Mouse (Mus musculus) c-Kit-positive CD71-positive TER-119-positive erythroid progenitor cells, embryonic 14.5 days (primary cell): ENCODE measurements around the gene Nedd4.
"Not testable (repeated sequence)": the region's sequence is repeated elsewhere in the genome, so short reads cannot be mapped to it uniquely, and the experiment has no call there.

ENCODE experiments used
- DNase-seq: peaks from one replicate; pipeline ENCODE4 v3.0.0-alpha.2; 2013; ENCODE audit warnings: low spot score

Nedd4 gene

DNA sequence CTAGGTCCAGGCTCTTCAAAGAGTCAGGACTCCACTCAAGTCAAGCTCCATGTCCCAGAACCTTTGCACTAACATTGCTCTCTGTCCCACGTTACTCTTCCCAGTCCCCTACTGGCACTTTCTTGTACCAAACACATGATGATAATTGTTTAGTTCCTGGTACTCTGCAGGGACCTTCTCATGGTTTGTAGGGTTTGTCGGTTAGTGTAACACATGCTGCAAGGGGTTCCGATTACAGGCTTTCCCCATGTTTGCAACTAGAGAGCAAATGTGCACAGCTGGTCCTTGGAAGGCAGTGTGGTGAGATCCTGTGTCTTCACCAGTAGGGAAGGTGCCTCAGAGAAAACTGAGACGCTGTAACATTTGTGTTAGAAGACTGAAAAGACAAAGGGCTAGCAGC, 8.6 kb upstream of the Nedd4 start:
- no peak for DNase-seq

DNA sequence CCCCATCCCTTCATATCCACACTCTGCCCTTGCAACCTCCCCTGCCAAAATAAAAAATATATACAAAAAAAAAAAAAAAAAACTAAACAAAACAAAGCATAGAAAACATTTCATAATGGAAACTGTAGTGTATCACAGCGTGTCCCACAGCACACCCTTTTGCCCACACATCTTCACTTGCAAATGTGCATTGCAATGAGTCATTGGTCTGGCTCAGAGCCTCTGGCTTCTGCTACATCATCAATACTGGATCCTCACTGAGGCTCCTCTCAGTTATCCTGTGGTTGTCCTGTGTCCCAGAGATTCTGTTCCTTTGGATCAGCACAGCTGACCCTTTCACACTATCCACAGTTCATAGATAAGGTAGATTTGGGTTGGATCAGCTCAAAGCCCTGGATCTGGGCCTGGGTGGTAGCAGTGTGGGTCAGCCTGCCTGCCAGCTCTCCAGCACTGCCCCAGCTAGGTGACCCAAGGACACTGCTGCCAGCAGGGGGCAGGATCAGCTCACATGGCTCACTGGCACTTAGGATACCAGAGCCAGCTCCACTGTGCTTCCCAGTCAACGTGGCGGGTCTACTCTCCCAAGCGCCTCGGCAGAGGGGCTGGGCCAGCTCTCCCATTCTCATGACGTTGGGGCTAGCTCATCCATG, 7.4 kb upstream of the Nedd4 start:
- DNase-seq = peak; percentile 55

DNA sequence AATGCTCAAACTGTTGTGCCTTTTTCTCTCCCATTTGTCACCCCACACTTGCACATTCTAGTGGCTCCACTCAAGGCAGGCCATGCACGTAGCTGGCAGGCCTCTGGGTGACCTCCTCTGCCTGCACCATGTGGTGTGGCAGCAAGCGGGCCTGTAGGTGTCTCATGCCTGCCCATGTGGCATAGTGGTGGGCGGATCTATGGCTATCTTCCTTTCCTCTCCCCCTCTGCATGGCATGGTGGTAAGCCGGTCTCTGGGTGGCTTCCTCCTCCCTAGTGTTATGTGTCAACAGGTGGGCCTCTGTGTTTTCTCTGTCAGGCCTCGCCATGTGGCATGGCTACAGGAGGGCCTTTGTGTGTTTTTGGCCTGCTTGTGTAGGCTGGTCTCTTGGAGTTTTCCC, 6.5 kb upstream of the Nedd4 start:
- DNase-seq = no peak

DNA sequence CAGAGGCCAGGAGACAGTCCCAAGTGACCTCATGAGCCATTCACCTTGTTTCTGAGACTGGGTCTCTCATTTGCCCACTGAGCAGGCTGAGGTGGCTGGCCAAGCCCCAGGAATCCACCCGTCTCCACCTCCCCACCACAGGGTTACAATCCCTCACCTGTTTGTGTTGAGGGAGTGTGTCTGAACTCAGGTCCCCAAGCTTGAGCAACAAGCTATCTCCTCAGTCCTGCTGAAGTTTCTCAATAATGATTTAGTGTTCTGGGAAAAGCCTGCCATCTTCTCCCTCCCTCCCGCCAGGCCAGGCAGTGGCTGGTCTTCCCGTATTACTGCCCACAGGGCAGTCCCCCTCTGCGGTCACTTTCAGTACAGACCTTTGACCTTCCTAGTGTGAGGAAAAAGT, 5.7 kb upstream of the Nedd4 start:
- DNase-seq = no peak

DNA sequence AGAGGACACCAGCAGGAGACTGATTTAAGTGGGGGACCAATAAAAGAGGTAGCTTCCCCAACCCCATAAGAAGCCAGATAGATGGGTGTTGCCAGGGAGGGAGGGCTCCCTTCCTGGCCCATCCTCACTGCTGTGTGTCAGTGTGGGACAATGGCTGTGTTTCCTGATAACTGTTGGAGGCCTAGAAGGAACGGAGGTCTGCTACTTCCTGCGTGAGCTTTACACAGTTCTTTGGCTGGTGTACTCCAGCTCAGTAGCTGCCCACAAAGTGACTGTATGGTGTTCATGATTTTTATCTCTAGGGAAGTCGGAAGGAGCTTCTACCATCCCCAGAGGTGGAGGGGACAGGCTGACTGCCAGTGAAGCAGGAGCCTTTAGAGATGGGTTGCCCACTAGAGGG, 5.2 kb upstream of the Nedd4 start:
- no peak for DNase-seq

DNA sequence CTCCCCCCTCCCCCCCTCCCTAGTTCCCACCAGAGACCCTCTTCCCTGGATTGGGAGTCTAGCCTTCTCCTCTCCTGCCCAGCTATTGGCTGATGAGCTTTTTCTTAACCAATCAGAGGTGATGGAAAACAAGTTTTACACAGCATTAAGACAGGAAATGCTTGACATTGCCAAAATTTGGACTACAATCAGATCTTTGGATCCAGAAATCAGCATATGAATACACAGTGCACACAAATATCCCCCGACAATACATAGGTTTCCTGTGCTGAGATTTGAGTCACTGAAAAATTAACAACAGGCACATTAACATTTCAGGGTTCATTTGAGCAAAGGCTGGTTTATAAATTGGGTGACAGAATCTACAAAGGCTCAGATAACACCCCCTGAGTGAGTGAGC, 4.5 kb upstream of the Nedd4 start:
- DNase-seq = no peak

DNA sequence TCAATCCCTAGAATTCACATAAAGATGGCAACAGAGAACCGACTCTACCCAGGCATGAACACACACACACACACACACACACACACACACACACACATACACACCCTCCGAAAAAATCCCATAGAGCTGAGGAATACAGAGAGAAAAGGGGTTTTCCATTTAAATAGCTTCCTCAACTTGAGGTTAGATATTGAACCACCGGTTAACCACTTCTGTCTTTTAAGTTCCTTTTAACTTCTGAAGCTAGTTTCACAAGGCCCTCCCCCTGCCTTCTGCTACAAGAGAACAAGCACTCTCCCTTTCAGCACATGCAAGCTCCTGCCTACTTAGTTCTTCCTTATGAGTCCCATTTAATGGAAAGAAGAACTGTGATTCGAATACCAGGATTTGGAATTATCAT, 2.0 kb upstream of the Nedd4 start:
- DNase-seq = no peak

DNA sequence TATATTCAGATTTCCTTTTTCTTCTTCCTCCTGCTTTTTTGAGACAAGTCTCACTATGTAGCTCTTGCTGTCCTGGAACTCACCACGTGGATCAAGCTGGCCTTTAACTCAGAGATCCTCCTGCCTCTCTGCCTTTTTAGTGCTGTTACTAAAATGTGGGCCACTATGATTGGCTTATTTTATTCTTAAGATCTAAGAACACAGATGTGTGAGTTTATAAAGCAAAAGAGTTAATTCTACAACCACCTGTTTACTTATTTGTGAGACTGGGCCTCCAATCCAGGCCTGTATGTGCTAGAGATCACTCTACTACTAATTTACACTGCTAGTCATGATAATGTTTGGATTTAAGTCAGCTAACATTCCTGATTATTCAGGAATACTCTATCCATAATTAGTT, 1.2 kb upstream of the Nedd4 start:
- no peak for DNase-seq

DNA sequence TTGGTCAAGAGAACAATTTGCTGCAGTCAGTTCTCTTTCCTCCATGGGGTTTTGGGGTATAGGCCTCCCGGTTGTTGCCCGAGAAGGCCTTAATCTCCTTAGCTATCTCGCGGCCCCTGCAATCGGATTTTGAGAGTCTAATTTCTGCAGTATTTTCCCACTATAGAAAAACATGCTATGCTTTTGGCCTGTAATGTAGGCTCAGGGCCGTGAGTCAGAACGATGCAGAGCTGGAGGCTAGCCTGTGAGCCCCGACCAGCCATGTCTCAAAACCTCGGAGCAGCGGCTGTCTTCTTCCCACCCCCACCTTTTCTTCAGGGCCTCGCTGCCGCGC, 618 bp upstream of the Nedd4 start:
- peak; percentile 47 for DNase-seq

DNA sequence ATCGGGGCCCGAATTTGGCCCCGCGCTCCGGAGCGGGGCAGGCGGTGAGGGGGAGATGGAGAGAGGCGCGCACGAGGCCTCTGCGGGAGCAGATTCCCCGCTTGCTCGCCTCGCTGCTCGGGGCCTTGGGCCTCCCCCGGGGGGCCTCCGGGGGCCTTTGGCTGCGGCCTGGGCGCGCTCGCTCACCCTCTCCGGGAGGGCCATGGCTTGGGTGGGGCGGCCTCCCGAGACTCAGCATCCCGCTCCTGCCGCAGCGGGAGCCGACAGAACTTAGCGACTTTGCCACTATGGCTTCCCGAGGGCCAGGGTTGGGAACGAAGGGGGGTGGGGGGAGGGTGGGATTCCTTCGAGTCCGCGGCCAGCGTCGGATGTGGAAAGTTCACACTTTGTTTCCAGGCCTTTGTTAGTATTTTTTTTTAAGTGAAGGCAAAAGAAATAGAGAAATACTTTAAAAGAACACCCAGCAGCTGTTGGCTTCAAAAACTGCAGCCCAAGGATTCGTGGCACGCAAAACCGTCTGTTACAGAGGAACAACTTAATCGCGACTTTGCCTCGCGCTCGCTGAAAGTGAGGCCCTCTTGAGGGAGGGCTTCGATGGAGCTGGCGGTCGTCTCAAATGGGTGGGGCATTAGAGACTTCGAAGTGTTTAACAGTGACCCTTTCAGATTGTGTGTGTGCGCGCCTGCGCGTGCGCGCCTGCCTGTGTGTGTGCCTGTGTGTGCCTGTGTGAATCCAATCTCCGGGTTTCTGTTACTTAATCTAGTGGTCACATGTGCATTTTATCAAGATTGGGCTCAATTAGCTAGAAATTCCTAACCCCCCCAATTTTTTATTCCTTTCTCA, 766 bp downstream of the Nedd4 start:
- peak; percentile 73 for DNase-seq

DNA sequence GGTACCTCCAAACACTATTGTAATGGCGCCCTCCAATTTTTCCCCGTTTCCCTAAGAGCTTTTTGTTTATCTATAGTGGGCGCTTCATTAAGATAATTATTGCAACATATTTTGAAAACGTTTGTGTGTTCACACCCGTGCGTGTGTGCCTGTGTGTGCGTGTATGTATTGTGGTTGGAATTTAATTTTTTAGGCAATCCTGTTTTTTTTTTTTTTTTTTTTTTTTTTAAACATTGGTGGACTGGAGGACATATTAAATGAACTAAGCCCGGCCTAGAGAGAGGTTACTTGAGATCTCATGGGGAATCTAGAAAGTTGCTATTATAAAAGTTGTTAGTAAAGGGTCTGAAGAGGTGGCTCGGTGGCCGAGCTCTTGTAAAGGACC, 1.4 kb downstream of the Nedd4 start:
- no peak for DNase-seq

DNA sequence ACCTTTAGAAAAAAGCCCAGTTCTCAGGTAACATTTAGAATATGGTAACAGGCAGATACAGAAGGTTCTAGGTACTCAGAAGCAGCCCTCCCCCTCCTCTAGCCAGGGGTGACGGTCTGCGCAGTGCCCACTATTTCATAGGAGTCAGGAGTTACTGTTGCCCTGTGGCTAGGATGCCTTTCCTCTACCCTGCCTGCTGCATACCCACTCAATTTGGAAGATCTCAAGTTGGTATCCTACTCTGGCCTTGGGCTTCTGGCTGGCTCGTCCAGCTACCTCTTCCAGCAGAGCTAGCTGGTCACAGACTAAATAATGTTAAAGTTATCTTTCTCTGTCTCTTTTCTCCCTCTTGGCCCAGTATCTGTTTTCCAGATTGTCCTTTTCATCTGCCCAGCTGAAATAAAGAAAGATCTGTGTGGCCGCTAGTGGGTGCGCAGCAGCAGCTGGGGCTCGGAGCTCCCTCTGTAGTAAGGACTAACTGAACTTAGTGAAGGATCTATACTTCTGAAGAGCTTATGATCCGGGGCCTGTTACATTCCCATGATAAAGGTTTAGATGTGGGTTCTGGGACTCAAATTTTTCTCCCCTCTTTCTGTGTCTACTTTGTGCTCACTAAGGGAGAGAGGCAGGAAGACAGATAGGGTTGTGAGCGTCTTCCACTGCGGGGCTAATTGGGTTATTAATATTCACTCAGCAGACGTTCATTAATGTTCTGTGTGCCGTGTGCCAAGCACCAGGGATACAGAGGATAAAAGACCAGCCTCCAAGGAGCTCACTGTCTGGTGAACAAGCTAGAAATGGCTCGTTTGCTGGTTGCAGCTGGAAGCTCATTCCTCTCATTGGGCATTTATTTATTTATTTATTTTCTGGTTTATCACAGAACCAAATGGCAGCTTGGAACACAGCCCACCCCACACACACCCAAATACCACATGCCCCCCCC, 2.5 kb downstream of the Nedd4 start:
- DNase-seq = no peak

DNA sequence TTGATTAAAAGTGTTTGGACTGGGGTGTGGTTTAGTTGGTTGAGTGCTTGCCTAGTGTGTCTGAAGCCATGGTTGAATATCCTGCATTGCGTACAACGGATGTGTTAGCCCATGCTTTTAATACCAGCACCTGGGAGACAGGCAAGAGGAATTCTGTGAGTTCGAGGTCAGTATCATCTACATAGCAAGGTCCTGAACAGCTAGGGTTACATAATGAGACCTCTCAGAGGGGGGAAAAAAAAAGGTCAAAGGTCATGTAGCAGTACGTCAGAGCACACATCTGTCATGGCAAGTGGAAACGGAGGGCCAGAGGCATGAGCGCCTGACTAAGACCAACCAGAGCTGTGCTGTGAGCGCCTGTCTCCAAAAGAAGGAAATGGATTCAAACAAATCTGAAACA, 3.4 kb downstream of the Nedd4 start:
- DNase-seq = no peak

DNA sequence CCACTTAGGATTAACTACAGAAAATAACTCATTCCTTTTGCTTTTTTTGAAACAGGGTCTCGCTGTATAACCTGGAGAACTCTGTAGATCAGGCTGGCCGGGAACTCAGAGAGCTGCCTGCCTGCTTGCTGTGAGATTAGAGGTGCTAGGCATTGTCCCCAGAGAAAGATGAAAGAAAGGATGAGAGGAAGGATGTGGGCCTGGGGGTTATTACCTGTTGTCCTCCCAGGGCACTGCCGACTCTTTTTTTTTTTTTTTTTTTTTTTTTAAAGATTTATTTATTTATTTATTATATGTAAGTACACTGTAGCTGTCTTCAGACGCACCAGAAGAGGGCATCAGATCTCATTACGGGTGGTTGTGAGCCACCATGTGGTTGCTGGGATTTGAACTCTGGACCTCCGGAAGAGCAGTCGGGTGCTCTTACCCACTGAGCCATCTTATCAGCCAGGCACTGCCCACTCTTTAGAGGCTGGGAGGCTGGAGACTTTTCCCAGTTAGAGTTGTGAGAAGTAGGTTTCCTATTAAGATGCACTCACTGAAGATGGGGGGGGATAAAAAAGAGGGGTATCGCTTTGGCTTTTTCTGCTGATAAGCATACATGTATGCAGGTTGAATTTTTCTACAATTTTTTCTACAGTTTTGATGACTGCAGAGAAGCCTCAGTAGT, 4.3 kb downstream of the Nedd4 start:
- not testable (repeated sequence) for DNase-seq

DNA sequence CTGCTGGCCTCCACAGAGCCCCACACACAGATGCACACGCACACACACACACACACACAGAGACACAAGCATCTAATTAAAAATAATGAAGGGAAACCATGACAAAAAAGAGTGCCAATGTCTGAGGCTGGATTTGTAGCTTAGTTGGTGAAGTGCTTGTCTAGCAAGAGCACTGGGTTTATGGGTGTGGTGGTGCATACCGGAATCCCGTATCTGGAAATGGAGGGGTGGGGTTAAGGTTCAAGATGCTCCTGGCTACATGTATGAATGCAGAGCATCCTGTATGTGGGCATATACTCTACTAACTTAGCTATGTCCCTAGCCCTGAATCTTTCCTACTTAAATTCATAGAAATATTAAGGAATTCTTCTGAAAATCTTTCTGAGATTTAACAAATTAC, 5.0 kb downstream of the Nedd4 start:
- no peak for DNase-seq

DNA sequence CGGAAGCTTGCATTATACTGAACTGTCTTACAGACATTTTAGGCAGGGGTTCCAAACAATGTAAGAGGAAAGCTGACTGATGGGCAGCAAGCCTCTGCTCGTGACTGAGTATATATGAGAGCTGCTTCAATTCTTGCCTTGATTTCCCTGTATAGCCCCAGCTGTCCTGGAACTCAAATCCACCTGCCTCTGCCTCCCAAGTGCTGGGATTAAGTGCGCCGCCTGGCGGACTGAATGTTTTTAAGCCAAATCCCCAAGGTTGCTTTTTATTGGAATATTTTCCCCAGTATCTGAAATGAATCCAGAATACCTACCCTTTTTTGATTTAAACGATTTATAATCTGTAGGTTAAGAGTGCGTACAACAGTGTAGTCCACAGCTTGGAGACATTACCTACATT, 7.2 kb downstream of the Nedd4 start:
- DNase-seq = no peak

DNA sequence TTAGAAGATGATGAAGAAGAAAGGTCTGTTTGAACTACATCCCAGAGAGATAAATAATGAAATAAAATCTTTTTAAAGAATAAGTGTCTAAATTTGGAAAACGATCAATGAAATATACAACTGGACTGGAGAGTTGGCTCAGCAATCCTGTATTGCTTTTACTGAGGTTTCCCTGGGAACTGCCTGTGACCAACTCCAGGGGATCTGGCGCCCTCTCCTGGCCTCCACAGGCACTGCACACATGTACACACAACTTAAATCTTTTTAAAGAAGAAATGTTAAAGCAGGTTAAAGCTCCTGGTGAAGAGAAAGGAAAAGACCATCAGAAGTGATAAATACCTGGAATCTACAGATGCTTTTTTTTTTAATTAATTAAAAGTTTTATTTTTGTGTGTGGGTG, 10.2 kb downstream of the Nedd4 start:
- DNase-seq = peak; percentile 73

DNA sequence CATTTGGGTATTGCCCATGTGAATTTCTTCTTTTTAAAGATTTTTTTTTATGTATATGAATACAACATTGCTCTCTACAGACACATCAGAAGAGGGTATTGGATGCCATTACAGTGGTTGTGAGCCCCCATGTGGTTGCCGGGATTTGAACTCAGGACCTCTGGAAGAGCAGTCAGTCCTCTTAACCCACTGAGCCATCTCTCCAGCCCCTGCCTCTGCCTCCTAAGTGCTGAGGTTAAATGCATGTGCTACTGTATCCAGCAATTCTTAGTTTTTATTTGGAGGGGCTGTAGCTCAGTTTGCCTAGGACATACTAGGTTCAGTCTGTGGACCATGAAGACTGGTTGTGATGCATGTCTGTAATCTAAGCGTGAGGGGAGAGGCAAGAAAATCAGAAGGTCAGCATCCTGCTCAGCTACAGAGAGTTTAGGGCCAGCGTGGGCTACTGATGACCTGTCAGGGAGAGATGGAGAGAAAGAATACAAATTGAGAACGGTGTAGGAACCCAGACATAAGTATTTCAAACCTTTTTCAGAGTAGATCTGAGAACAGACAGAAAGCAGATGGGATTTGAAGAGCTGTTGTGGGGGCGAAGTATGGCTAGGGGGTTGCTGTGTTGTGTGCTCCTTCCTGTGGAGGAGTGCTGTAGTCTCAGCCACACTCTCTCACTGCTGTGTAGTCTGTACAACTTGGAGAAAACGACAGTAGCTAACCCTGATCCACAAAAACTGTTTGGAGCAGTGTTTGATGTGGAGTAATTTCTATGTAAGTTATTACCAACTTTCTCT, 13.0 kb downstream of the Nedd4 start:
- DNase-seq = no peak

DNA sequence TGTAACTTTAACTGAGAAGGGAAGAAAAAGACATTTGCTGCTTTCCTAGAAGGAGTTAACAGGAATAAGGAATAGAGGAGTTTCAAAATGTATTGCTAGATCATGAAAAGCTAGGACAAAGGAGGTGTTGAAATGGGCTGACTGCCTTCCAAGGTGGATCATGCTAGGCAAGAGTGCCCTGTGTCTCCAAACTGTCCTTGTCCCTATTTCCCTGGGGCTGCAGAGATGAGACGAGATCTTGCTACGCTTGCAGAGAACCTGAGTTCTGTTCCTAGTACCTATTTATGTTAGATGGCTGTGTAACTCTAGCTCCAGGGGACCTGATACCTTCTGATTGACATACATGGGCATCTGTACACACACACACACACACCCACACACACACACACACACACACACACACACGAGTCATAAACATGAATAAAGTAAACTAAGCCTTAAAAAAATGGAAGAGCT, 13.6 kb downstream of the Nedd4 start:
- DNase-seq = no peak

DNA sequence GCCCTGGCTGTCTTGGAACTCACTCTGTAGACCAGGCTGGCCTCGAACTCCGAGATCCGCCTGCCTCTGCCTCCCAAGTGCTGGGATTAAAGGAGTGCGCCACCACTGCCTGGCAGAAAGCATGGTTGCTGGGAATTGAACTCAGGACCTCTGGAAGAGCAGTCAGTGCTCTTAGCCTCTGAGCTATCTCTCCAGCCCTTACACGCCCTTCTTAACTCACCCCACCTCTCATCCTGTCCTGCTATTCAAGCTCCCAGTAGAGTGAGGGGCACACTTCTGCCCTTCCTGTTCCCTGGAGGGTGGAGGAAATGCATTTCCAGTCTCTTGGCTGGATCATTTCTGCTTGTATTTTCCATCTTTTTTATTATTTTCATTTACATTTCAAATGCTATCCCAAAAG, 15.5 kb downstream of the Nedd4 start:
- DNase-seq = no peak

DNA sequence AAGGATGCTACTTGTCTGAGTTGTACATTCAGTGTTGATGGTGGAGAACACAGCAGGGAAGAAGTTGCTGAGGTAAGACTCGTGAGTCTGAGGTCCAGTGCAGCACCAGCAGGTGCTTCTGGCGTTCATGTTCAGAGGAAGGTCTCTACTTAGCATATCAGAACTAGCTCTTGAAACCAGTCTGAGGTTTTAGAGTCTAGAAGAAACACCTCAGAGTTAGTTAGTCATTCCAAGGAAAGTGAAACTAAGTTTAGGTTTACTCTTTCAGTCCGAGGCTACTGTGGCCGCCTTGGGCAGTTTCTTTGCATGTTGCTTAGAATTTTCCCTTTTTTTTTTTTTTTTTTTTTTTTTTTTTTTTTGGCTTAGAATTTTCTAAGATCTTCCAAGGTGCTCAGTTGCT, 16.6 kb downstream of the Nedd4 start:
- no peak for DNase-seq
